Mouse (Mus musculus) frontal cortex, postnatal 25 days (tissue): ENCODE results near the gene Nop53.
"Not testable (repeated sequence)": the region's sequence is repeated elsewhere in the genome, so short reads cannot be mapped to it uniquely, and the experiment has no call there.

ENCODE experiments used
- DNase-seq, 2 experiments: peaks; one replicate each; pipeline ENCODE4 v3.0.0; 2022; ENCODE audit warnings: low spot score in 2 of 2

The Nop53 gene

GRCm38 (mm10) chr7:15920645-15921190, 25.2 kb downstream of the Nop53 start:
- no peak for DNase-seq

GRCm38 (mm10) chr7:15919947-15920346, 25.9 kb downstream of the Nop53 start:
- no peak for DNase-seq

GRCm38 (mm10) chr7:15918371-15918770, 27.5 kb downstream of the Nop53 start:
- no peak for DNase-seq

GRCm38 (mm10) chr7:15916996-15917395, 28.9 kb downstream of the Nop53 start:
- no peak for DNase-seq

- no peak for DNase-seq
Observed at GRCm38 (mm10) chr7:15916134-15916723, 29.6 kb downstream of the Nop53 start.

- not testable (repeated sequence) for DNase-seq
Observed at GRCm38 (mm10) chr7:15915695-15916094, 30.2 kb downstream of the Nop53 start.

- no peak for DNase-seq
Observed at GRCm38 (mm10) chr7:15914751-15915150, 31.1 kb downstream of the Nop53 start.

- no peak for DNase-seq
Observed at GRCm38 (mm10) chr7:15914252-15914651, 31.6 kb downstream of the Nop53 start.

- DNase-seq: peak in 1 of 2 experiments; percentile 68
Observed at GRCm38 (mm10) chr7:15912183-15912582, 33.7 kb downstream of the Nop53 start.

GRCm38 (mm10) chr7:15910521-15910920, 35.4 kb downstream of the Nop53 start:
- no peak for DNase-seq

- no peak for DNase-seq
Observed at GRCm38 (mm10) chr7:15907971-15908590, 37.8 kb downstream of the Nop53 start.

GRCm38 (mm10) chr7:15906602-15907001, 39.3 kb downstream of the Nop53 start:
- no peak for DNase-seq

GRCm38 (mm10) chr7:15905861-15906260, 40.0 kb downstream of the Nop53 start:
- no peak for DNase-seq

- no peak for DNase-seq
Observed at GRCm38 (mm10) chr7:15901366-15902048, 44.4 kb downstream of the Nop53 start.

GRCm38 (mm10) chr7:15894251-15894650, 51.6 kb downstream of the Nop53 start:
- DNase-seq: no peak
